Mouse (Mus musculus): ENCODE results near the gene Rabep2. TPM values are rescaled to one million over a fixed set of nuclear protein-coding genes. Genes with fewer than 3 reads are reported as not detected.

The Rabep2 gene
- polyA plus RNA-seq, 1 experiment from 2014 or later, result 28.1 TPM

DNA sequence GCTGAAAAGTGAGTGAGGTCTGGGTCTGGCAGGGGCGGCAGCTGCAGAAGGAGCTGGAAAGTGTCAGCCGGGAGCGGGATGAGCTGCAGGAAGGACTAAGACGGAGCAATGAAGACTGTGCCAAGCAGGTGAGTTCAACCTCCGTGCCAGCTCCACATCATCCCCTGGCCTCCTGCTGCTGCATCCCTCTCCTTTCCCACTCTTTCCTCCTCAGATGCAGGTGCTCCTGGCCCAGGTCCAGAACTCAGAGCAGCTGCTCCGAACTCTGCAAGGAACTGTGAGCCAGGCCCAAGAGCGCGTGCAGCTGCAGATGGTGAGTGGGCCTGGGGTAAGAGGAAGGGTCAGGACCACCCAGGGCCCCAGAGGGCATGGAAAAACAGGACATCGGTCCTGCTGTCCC, 11.6 kb downstream of the Rabep2 start:
- DNase-seq (ENCODE audit: low spot score) (no peak), ATAC-seq (ENCODE audit: insufficient number of reproducible peaks, low FRiP score, low TSS enrichment, low read depth) (no peak)
- Histone ChIP-seq H3K27ac (replicated peaks; ENCODE audit: low read depth, low read length) (no peak overlapping the region), H3K4me1 (ENCODE audit: control insufficient read depth, insufficient read depth, low read length) (no peaks in the 10 kb centered on the region), H3K9me3 (ENCODE audit: control insufficient read depth, low read length) (no peaks in the 10 kb centered on the region), H3K36me3 (ENCODE audit: control insufficient read depth, insufficient read depth, low read length) (peaks cover 6% of the 10 kb centered on the region), H3K4me2 (ENCODE audit: low read depth, severe bottlenecking) (no peak overlapping the region), H3K9ac (ENCODE audit: low read length) (no peak overlapping the region), H3K4me3 (ENCODE audit: low read depth, low read length) (no peak overlapping the region), H3K27me3 (ENCODE audit: control insufficient read depth, insufficient read depth, low read length) (no peaks in the 10 kb centered on the region)
- WGBS, result 91% methylated on average over 9 of the region's 9 CpGs

DNA sequence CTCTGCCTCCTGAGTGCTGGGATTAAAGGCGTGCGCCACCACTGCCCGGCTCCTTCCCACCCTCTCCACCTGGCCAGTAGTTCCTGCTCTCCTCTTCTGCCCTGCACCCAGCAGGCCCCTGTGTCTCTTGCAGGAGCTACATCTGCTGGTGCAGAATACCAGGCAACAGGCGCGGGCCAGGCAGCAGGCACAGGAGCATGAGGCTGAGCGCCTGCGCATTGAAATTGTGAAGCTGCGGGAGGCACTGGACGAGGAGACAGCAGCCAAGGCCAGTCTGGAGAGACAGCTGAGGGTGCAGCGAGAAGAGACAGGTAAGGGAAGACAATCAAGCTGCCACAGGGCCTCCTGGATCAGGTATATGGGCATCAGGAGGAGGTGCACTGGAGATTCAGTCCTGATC, 15.4 kb downstream of the Rabep2 start:
- WGBS, result 91% methylated on average over 10 of the region's 10 CpGs
- peaks cover 7% of the 10 kb centered on the region for H3K36me3 ChIP-seq (ENCODE audit: control insufficient read depth, insufficient read depth, low read length)

DNA sequence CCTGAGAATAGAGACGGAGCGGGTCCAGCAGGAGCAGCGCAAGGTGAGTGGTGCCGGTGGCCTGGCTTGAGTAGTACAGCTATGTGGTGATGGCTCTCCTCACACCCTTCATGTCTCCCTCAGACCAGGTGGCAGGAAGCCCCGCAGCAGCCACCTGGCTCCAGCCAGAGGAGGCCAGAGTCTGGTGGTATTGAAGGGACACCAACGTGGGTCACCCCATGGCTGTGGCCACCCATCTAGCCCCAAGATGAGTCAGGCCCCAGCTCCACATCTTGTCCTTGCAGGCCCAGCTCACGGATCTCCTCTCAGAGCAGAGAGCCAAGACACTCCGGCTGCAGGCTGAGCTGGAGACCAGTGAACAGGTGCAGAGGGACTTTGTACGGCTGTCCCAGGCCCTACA, 16.0 kb downstream of the Rabep2 start:
- peaks cover 7% of the 10 kb centered on the region for H3K36me3 ChIP-seq (ENCODE audit: control insufficient read depth, insufficient read depth, low read length)
- ATAC-seq (ENCODE audit: insufficient number of reproducible peaks, low FRiP score, low TSS enrichment, low read depth), result no peak

More for the DNA sequence above, 15.4 kb downstream of the Rabep2 start:
- Histone ChIP-seq H3K4me2 (ENCODE audit: low read depth, severe bottlenecking) (no peak overlapping the region), H3K9ac (ENCODE audit: low read length) (no peak overlapping the region), H3K4me3 (ENCODE audit: low read depth, low read length) (no peak overlapping the region), H3K27me3 (ENCODE audit: control insufficient read depth, insufficient read depth, low read length) (no peaks in the 10 kb centered on the region), H3K9me3 (ENCODE audit: control insufficient read depth, low read length) (no peaks in the 10 kb centered on the region), H3K27ac (replicated peaks; ENCODE audit: low read depth, low read length) (no peak overlapping the region), H3K4me1 (ENCODE audit: control insufficient read depth, insufficient read depth, low read length) (no peaks in the 10 kb centered on the region)
- no peak for ATAC-seq (ENCODE audit: insufficient number of reproducible peaks, low FRiP score, low TSS enrichment, low read depth)
- DNase-seq (ENCODE audit: low spot score), result no peak

DNA sequence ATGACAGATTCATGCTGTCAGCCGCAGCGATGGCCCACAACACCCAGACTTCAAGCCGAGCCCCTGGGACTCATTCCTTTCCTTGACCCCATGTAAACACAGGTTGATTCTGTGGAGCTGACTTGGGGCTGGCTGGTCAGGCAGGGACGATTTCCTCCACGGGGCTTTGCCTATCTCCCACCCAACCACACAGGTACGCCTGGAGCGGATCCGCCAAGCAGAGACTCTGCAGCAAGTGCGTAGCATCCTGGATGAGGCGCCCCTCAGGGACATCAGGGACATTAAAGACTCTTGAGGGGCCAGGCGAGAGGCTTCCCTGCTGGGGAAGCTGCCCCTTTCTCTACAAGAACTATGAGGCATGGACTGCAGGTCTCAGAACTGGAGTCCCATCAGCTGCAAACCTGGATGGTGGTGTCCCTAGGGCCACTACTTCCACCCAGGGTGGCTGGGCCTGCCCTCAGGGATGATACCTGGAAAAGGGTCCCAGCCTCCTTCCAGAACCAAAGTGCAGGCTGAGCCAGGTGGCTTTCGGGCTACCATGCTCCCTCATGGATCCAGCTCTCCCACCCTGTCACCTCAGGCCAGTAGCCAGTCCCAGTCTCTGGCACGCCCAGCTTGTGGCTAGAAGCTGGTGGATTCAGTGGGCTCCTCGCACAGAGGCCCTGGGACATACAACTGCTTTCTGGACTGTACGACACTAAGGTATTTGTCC, 16.7 kb downstream of the Rabep2 start:
- WGBS, result 95% methylated on average over 15 of the region's 15 CpGs
- no peak overlapping the region for H3K9ac ChIP-seq (ENCODE audit: low read length)
- H3K9me3 ChIP-seq (ENCODE audit: control insufficient read depth, low read length), result no peaks in the 10 kb centered on the region
- no peaks in the 10 kb centered on the region for H3K27me3 ChIP-seq (ENCODE audit: control insufficient read depth, insufficient read depth, low read length)
- H3K36me3 ChIP-seq (ENCODE audit: control insufficient read depth, insufficient read depth, low read length), result peaks cover 7% of the 10 kb centered on the region
- no peak overlapping the region for H3K4me3 ChIP-seq (ENCODE audit: low read depth, low read length)
- DNase-seq (ENCODE audit: low spot score) (no peak), ATAC-seq (ENCODE audit: insufficient number of reproducible peaks, low FRiP score, low TSS enrichment, low read depth) (no peak)
- no peaks in the 10 kb centered on the region for H3K4me1 ChIP-seq (ENCODE audit: control insufficient read depth, insufficient read depth, low read length)
- H3K4me2 ChIP-seq (ENCODE audit: low read depth, severe bottlenecking), result no peak overlapping the region
- H3K27ac ChIP-seq (replicated peaks; ENCODE audit: low read depth, low read length), result no peak overlapping the region

More for the DNA sequence above, 16.0 kb downstream of the Rabep2 start:
- no peak overlapping the region for H3K27ac ChIP-seq (replicated peaks; ENCODE audit: low read depth, low read length)
- no peak overlapping the region for H3K9ac ChIP-seq (ENCODE audit: low read length)
- no peaks in the 10 kb centered on the region for H3K9me3 ChIP-seq (ENCODE audit: control insufficient read depth, low read length)
- WGBS, result 95% methylated on average over 9 of the region's 9 CpGs
- no peaks in the 10 kb centered on the region for H3K4me1 ChIP-seq (ENCODE audit: control insufficient read depth, insufficient read depth, low read length)
- DNase-seq (ENCODE audit: low spot score), result no peak
- no peaks in the 10 kb centered on the region for H3K27me3 ChIP-seq (ENCODE audit: control insufficient read depth, insufficient read depth, low read length)
- H3K4me2 ChIP-seq (ENCODE audit: low read depth, severe bottlenecking), result no peak overlapping the region
- H3K4me3 ChIP-seq (ENCODE audit: low read depth, low read length), result no peak overlapping the region

DNA sequence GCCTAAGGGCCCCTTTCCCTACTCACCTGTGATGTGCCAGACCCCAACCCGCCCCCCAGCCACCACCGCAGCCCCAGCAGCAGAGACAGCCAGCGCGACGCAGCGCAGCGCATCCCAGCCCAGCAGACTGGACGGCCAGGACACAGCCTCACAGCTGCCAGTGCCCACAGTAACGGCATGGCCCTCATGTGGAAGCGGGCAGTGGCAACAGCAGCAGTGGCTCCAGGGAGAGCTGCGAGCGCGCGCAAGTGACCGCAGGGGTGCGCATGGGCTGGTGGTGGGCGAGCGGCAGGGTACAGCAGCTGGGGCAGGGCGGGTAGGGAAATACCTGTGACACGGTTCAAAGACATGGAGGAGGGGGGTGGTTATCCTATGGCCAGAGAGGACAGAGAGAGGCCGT, 17.7 kb downstream of the Rabep2 start:
- Histone ChIP-seq H3K4me3 (ENCODE audit: low read depth, low read length) (no peak overlapping the region), H3K4me2 (ENCODE audit: low read depth, severe bottlenecking) (no peak overlapping the region), H3K27me3 (ENCODE audit: control insufficient read depth, insufficient read depth, low read length) (no peaks in the 10 kb centered on the region), H3K36me3 (ENCODE audit: control insufficient read depth, insufficient read depth, low read length) (peaks cover 7% of the 10 kb centered on the region), H3K27ac (replicated peaks; ENCODE audit: low read depth, low read length) (no peak overlapping the region), H3K9me3 (ENCODE audit: control insufficient read depth, low read length) (no peaks in the 10 kb centered on the region), H3K9ac (ENCODE audit: low read length) (no peak overlapping the region), H3K4me1 (ENCODE audit: control insufficient read depth, insufficient read depth, low read length) (no peaks in the 10 kb centered on the region)
- WGBS, result 88% methylated on average over 21 of the region's 21 CpGs
- no peak for ATAC-seq (ENCODE audit: insufficient number of reproducible peaks, low FRiP score, low TSS enrichment, low read depth)
- no peak for DNase-seq (ENCODE audit: low spot score)

GRCm38 (mm10) chr7:126448481-126448880, 19.9 kb downstream of the Rabep2 start:
- Histone ChIP-seq H3K36me3 (ENCODE audit: control insufficient read depth, insufficient read depth, low read length) (peaks cover 7% of the 10 kb centered on the region), H3K4me3 (ENCODE audit: low read depth, low read length) (no peak overlapping the region), H3K27me3 (ENCODE audit: control insufficient read depth, insufficient read depth, low read length) (no peaks in the 10 kb centered on the region), H3K27ac (replicated peaks; ENCODE audit: low read depth, low read length) (no peak overlapping the region), H3K9me3 (ENCODE audit: control insufficient read depth, low read length) (no peaks in the 10 kb centered on the region), H3K4me1 (ENCODE audit: control insufficient read depth, insufficient read depth, low read length) (no peaks in the 10 kb centered on the region), H3K4me2 (ENCODE audit: low read depth, severe bottlenecking) (no peak overlapping the region), H3K9ac (ENCODE audit: low read length) (no peak overlapping the region)
- WGBS, result 89% methylated on average over 19 of the region's 19 CpGs
- ATAC-seq (ENCODE audit: insufficient number of reproducible peaks, low FRiP score, low TSS enrichment, low read depth) (no peak), DNase-seq (ENCODE audit: low spot score) (no peak)

DNA sequence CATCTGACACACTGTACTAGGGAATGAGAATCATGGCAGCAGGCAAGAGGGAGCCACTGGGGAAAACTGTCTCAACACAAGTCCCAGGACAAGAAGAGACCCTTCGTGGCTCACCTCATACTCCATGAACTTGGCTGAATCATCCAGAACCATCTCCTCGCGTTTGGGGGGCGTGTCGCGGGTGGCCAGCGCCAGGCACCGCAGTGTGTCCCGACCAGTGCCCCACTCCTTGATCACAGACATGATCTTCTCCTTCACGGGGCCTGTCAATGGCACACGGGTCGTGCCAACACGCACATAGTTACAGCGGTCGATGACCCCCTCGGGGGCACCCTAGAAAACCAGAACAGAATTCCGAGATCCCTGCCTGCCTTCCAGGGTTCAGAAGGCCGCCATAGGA, 21.4 kb downstream of the Rabep2 start:
- Histone ChIP-seq H3K4me1 (ENCODE audit: control insufficient read depth, insufficient read depth, low read length) (no peaks in the 10 kb centered on the region), H3K9me3 (ENCODE audit: control insufficient read depth, low read length) (no peaks in the 10 kb centered on the region), H3K36me3 (ENCODE audit: control insufficient read depth, insufficient read depth, low read length) (peaks cover 2% of the 10 kb centered on the region), H3K27ac (replicated peaks; ENCODE audit: low read depth, low read length) (no peak overlapping the region), H3K27me3 (ENCODE audit: control insufficient read depth, insufficient read depth, low read length) (no peaks in the 10 kb centered on the region), H3K4me2 (ENCODE audit: low read depth, severe bottlenecking) (no peak overlapping the region), H3K4me3 (ENCODE audit: low read depth, low read length) (no peak overlapping the region), H3K9ac (ENCODE audit: low read length) (no peak overlapping the region)
- WGBS, result 89% methylated on average over 18 of the region's 18 CpGs
- no peak for DNase-seq (ENCODE audit: low spot score)
- no peak for ATAC-seq (ENCODE audit: insufficient number of reproducible peaks, low FRiP score, low TSS enrichment, low read depth)

DNA sequence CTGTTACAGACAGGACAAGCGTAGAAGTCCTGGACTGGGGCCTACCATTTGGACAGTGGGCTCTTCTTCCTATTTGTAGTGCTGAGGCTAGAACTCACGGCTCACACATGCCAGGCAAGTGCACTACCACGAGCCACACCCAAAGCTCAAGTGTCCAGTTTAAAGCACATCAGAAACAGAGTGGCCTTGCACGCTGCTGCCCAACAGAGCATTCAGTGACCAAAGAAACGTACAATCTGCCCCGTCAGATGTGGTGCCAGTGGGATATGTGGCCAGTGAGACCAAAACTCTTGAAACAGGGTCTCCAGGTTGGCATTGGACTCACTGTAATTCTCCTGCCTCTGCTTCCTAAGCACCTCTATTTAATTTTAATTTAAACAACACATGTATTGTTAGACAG, 22.1 kb downstream of the Rabep2 start:
- ATAC-seq (ENCODE audit: insufficient number of reproducible peaks, low FRiP score, low TSS enrichment, low read depth) (no peak), DNase-seq (ENCODE audit: low spot score) (no peak)
- WGBS, result 91% methylated on average over 6 of the region's 6 CpGs
- H3K4me3 ChIP-seq (ENCODE audit: low read depth, low read length), result no peak overlapping the region
- no peaks in the 10 kb centered on the region for H3K9me3 ChIP-seq (ENCODE audit: control insufficient read depth, low read length)
- no peaks in the 10 kb centered on the region for H3K27me3 ChIP-seq (ENCODE audit: control insufficient read depth, insufficient read depth, low read length)
- H3K36me3 ChIP-seq (ENCODE audit: control insufficient read depth, insufficient read depth, low read length), result no peaks in the 10 kb centered on the region
- no peak overlapping the region for H3K4me2 ChIP-seq (ENCODE audit: low read depth, severe bottlenecking)
- no peak overlapping the region for H3K9ac ChIP-seq (ENCODE audit: low read length)
- H3K27ac ChIP-seq (replicated peaks; ENCODE audit: low read depth, low read length), result no peak overlapping the region
- no peaks in the 10 kb centered on the region for H3K4me1 ChIP-seq (ENCODE audit: control insufficient read depth, insufficient read depth, low read length)

DNA sequence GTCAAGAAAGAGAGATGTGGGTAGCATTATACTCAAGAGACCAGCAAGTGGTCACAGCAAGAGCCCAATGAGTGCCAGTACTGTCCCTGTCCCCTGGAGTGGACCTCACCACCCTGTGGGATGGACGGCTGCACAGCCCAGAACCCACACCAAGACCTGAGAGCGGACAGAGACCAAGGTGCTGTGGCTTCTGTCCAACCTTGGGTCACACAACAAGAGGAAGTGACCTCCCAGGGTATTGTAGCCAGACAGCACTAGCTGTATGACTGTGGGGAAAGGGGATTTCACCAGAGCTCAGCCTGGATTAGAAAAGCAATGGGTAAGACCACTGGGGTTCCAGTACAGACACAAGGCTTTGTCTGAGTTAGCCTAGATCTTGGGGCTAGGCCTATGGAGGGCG, 23.7 kb downstream of the Rabep2 start:
- Histone ChIP-seq H3K9me3 (ENCODE audit: control insufficient read depth, low read length) (no peaks in the 10 kb centered on the region), H3K36me3 (ENCODE audit: control insufficient read depth, insufficient read depth, low read length) (no peaks in the 10 kb centered on the region), H3K9ac (ENCODE audit: low read length) (no peak overlapping the region), H3K4me3 (ENCODE audit: low read depth, low read length) (no peak overlapping the region), H3K4me2 (ENCODE audit: low read depth, severe bottlenecking) (no peak overlapping the region), H3K27ac (replicated peaks; ENCODE audit: low read depth, low read length) (no peak overlapping the region), H3K4me1 (ENCODE audit: control insufficient read depth, insufficient read depth, low read length) (no peaks in the 10 kb centered on the region), H3K27me3 (ENCODE audit: control insufficient read depth, insufficient read depth, low read length) (no peaks in the 10 kb centered on the region)
- no peak for DNase-seq (ENCODE audit: low spot score)
- 85% methylated on average over 3 of the region's 3 CpGs for WGBS
- ATAC-seq (ENCODE audit: insufficient number of reproducible peaks, low FRiP score, low TSS enrichment, low read depth), result no peak
